Mouse (Mus musculus) gastrocnemius, postnatal 25 days (tissue): Measurements from ENCODE around the gene Lmnb2. TPM values are rescaled to one million over a fixed set of nuclear protein-coding genes. Genes with fewer than 3 reads are reported as not detected.

Experiments used
- DNase-seq: peaks from one replicate; pipeline ENCODE4 v3.0.0; 2022
- long read RNA-seq, 2 experiments: library from polyadenylated mRNA; stranded (forward); transcript quantifications; one replicate each; pipeline ENCODE4 v2.0.0; 2021
- total RNA-seq, 2 experiments: library from RNA; stranded (reverse); gene quantifications; 1 replicate in 1 of 2; 2 replicates in 1 of 2; pipeline ENCODE4 v1.2.3; 2021

Gene Lmnb2
- 1 to 10 TPM; 3.7 to 5.1 TPM for total RNA-seq
- long read RNA-seq, experiment 1, partial matches to known transcripts: 0 of 3 reads
- long read RNA-seq, experiment 1, other reads (novel, unspliced or antisense): 0 of 3 reads
- long read RNA-seq, experiment 2, partial matches to known transcripts: 1 of 4 reads
- long read RNA-seq, experiment 2, other reads (novel, unspliced or antisense): 1 of 4 reads

DNA sequence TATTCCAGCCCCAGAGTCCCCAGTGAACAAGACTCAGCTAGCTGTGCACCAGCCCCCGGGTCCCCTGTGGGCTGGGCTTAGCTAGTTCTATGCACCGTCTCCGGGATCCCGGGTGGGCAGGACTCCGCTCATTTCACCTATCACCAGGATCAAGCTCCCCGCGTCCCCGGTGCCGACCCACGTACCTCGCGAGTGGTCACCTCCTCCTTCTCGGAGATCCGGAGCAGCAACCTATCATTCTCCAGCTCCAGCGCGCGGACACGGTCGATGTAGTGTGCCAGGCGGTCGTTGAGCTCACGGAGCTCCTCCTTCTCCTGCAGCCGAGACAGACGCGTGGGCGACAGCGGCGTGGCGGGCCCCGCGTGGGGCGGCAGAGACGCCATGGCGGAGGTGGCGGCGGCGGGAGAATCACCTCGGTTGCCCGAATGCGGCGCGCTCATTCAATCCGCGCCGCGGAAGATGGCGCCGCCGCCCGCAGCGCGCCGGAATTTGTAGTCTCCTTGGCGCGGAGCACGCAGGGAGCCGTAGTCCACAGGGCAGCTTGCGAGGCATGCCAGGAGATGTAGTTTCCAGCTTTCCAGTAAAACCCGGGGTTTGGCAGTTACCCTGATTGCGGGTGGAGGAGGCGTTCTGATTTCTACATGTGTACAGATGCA, at the start of gene Lmnb2:
Lmnb2 (minus strand) TSS at position 467 of the 656 bp plus-strand sequence.
- DNase-seq: peak; percentile 66

- DNase-seq: no peak
Observed at GRCm38 (mm10) chr10:80967101-80967656, 49.1 kb upstream of the Lmnb2 start.

DNA sequence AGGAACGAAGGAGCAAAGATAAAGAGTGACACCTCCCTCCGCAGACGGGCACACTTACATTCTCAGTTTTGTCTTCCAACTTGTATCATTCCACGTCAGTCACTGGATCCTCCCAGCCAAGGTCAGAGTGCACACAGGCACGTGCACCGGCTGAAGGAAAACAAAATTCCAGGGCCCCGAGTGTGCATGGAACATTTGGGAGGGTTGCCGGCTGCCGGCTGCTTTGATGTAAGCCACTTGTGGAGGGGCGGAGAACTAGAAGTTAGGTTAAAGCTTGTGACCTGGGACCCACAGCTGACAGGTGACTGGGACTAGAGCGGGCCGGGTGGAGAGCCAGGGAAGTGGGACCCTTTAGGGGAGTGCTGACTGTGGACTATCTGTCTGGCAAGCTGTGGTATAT, 48.3 kb upstream of the Lmnb2 start:
- no peak for DNase-seq

DNA sequence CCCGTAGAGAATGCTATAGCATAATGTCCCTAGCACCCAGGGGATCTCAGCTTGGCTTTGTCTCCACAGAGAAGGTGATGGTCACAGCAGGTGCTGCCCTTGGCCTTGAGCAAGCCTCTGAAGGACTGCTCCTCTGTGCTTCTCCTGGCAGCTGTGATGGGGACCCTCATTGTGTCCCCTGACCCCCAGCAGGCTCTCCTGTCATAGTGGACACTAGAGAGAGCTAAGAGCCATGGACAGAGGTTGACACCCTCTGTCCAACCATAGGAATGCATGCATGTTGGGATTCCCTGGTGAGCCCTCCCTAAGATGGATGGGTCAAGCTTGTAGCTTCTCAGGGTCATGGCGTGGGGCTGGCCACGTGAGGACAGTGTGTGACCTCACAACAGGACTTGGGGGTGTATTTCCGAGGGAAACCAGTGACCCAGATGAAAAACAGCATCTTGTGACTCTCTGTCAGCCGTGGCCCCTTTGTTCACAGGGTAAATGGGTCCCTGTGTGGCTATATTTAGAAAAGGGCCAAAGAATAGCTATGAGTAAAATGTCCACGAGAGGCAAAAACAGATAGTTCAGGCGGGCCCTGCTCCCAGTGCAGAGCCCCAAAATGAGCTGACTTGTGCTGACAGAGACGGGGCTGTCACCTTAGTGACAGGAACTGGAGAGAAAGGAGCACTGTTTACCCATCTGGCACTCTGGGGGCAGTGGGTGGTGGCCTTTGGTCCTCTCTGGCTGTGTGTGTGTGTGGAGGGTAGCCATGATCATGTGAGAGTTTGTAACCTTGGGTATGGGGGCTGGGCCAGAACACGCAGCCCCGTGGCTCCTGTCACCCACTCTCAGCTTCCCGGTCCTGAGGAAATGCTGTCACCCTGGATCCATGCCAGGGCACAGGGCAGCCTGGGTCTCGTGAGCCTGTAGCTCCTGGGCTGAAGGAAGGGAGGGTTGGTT, 45.3 kb upstream of the Lmnb2 start:
- no peak for DNase-seq

DNA sequence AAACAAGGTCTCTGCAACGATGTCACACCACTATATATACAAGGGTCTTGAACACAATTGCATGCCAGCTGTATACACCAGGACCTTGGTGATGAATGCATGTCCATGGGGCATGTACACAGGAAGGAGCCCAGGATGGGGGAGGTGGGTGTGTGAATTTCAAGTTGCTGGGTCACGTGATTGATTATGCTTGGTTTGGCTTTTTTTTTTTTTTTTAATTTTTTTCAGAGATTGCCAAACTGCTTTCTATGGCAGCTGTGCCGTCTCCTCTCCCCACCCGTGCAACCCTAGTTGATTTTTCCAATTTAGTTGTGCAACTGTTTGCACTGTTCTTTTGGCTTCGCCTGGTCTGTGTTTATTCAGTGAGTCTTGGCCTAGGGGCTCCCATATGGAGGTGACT, 44.5 kb upstream of the Lmnb2 start:
- DNase-seq: no peak

- DNase-seq: no peak
Observed at GRCm38 (mm10) chr10:80962051-80962472, 44.0 kb upstream of the Lmnb2 start.

- DNase-seq: peak; percentile 52
Observed at GRCm38 (mm10) chr10:80960551-80961508, 42.8 kb upstream of the Lmnb2 start.

DNA sequence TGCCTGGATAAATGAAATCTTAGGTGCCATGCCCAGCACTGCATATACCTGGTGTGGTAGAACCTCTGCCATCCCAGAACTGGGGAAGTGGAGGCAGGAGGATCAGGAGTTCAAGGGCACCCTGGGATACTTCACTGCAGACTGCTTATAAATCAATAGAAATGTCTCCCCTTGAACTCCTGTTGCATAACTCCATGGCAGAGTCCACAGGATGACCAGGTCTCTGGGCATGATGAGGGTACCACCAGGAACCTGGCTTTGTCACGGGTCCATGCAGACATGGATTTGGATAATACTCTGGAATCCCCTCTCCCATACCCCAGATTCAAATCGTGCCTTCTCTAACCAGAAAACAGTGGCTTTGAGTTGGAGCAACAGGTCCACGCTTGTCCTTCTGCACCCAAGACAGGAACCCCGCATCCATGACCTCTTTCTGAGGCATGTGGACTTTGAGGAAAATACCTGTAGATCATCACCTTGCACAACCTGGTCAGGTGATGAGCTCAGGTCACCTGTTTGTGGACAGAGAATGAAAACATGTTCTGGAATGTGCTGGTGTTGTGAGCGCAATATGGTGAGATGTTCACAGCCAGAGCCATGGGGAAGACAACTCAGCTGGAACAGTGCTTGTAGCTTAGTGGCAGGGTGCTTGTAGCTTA, 41.1 kb upstream of the Lmnb2 start:
- DNase-seq: no peak

GRCm38 (mm10) chr10:80957791-80958190, 39.7 kb upstream of the Lmnb2 start:
- no peak for DNase-seq

GRCm38 (mm10) chr10:80956901-80957300, 38.9 kb upstream of the Lmnb2 start:
- DNase-seq: no peak

DNA sequence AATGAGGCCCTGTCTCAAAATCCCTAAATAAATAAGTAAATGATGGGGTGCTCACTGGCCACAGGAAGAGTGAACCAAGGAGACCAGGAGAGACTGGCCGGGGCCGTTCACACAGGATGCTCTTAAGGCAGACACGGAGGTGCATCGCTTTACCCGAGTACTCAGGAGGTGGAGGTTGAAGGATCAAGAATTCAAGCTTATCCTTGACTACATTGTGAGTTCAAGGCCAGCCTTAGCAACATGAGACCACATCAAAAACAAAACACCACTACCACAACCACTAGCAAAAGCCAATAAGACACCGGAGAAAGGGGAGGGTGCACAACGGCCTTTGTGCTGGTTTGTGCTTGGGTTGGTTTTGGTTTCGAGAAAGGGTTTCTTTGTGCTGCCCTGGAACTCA, 38.3 kb upstream of the Lmnb2 start:
- no peak for DNase-seq

DNA sequence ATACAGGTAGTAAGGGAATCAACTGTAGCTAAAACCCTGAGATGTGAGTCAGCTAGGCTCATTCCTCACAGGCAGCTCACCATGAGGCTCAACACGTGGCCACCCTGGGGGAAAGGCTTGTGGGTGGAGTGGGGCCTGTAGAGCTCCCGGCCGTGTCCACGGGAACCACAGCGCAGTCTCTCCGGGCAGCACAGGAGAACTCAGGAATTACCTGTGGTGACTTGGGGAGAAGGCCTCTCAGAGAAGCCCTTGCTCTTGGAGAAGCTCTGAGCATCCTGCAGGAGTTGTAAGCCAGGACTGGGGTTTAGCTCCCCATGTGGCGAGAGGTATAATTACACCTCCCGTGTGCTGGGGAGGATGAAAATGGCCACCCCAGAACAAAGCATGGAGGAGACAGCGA, 37.5 kb upstream of the Lmnb2 start:
- DNase-seq: peak; percentile 59

DNA sequence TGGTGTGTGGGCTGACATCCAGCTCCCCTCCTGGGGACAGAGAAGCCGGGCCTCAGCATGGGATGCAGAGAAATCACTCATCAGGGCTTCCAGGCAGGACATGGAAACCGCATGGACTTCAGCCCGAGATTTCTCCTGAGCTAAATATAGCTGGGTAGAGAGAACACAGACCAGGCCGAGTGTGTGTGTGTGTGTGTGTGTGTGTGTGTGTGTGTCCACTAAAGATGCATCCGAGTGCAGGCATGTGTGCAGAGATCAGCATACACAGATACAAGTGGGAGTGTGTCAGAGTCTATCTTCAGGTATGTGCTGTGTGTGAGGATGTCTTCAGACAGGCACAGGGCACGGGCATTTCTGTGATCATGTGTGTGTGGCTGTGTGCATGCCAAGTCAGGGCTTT, 36.8 kb upstream of the Lmnb2 start:
- peak; percentile 60 for DNase-seq

DNA sequence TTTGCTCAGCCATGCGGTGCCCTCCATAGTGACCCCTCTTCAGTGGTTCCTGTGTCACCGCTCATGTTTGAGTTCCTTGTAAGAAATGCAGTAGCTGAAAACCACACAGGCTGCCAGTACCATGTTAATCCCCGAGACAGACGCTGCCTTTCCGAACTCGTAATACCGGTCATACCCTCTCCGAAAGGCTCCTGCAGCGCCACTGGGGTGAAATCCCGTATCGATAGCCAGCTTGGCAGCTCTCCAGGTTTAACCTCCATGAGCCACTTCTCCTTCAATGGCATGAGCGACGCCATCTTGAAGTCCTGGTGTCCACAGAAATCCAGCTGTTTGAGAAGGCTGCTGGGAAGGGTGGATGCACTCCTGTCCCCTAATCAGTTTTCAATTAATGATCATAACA, 36.4 kb upstream of the Lmnb2 start:
- no peak for DNase-seq

GRCm38 (mm10) chr10:80952449-80952848, 34.4 kb upstream of the Lmnb2 start:
- DNase-seq: no peak

GRCm38 (mm10) chr10:80951761-80952390, 33.8 kb upstream of the Lmnb2 start:
- no peak for DNase-seq

- no peak for DNase-seq
Observed at GRCm38 (mm10) chr10:80950314-80950713, 32.3 kb upstream of the Lmnb2 start.

- no peak for DNase-seq
Observed at GRCm38 (mm10) chr10:80949081-80949480, 31.0 kb upstream of the Lmnb2 start.

- no peak for DNase-seq
Observed at GRCm38 (mm10) chr10:80948570-80948969, 30.5 kb upstream of the Lmnb2 start.

DNA sequence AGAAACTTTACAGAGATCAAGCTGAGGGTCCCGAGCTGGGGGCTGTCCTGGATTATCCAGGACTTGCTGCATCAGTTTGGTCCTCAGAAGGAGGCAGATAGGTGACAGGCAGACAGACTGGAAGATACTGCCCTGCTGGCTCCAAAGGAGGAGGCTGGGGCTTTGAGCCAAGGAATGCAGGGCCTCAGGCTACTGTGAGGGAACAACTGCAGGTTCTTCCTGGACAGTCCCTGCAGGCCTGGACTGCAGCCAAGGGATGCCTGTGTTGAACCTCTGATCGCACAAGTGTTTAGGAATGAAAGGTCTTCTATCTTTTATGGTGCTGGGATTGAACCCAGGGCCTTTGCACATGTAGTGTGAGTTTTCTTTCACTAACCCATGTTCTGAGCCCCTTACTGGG, 29.8 kb upstream of the Lmnb2 start:
- DNase-seq: peak; percentile 53
